Mouse (Mus musculus) retina, embryonic 14.5 days (tissue): ENCODE results near the gene Dnm3.

Experiments used
- DNase-seq: peaks from one replicate; pipeline ENCODE4 v3.0.0-alpha.2; 2015; ENCODE audit warnings: low spot score

Gene Dnm3

GRCm38 (mm10) chr1:162109437-162109813, 368.4 kb downstream of the Dnm3 start:
- DNase-seq: no peak

- no peak for DNase-seq
Measured at GRCm38 (mm10) chr1:162108726-162109436, 369.0 kb downstream of the Dnm3 start.

- DNase-seq: no peak
Measured at GRCm38 (mm10) chr1:162108181-162108671, 369.6 kb downstream of the Dnm3 start.

GRCm38 (mm10) chr1:162107011-162107606, 370.7 kb downstream of the Dnm3 start:
- DNase-seq: no peak

GRCm38 (mm10) chr1:162100961-162101830, 376.6 kb downstream of the Dnm3 start:
- no peak for DNase-seq

- DNase-seq: no peak
Measured at GRCm38 (mm10) chr1:162100033-162100820, 377.6 kb downstream of the Dnm3 start.

GRCm38 (mm10) chr1:162099203-162099602, 378.6 kb downstream of the Dnm3 start:
- DNase-seq: no peak

- DNase-seq: no peak
Measured at GRCm38 (mm10) chr1:162094523-162095272, 383.1 kb downstream of the Dnm3 start.

- DNase-seq: no peak
Measured at GRCm38 (mm10) chr1:162093806-162094522, 383.9 kb downstream of the Dnm3 start.

GRCm38 (mm10) chr1:162092899-162093659, 384.8 kb downstream of the Dnm3 start:
- no peak for DNase-seq

- no peak for DNase-seq
Measured at GRCm38 (mm10) chr1:162092401-162092800, 385.4 kb downstream of the Dnm3 start.

- no peak for DNase-seq
Measured at GRCm38 (mm10) chr1:162083886-162084478, 393.9 kb downstream of the Dnm3 start.

GRCm38 (mm10) chr1:162083354-162083753, 394.5 kb downstream of the Dnm3 start:
- no peak for DNase-seq

GRCm38 (mm10) chr1:162082711-162083110, 395.1 kb downstream of the Dnm3 start:
- DNase-seq: no peak

GRCm38 (mm10) chr1:162081693-162082372, 396.0 kb downstream of the Dnm3 start:
- no peak for DNase-seq

- no peak for DNase-seq
Measured at GRCm38 (mm10) chr1:162079989-162080388, 397.8 kb downstream of the Dnm3 start.

GRCm38 (mm10) chr1:162077454-162077853, 400.4 kb downstream of the Dnm3 start:
- DNase-seq: no peak

- DNase-seq: no peak
Measured at GRCm38 (mm10) chr1:162076581-162077001, 401.2 kb downstream of the Dnm3 start.

- DNase-seq: no peak
Measured at GRCm38 (mm10) chr1:162075831-162076230, 402.0 kb downstream of the Dnm3 start.
